Mouse (Mus musculus): ENCODE results near the gene Lbh. TPM values are rescaled to one million over a fixed set of nuclear protein-coding genes. Genes with fewer than 3 reads are reported as not detected.

Gene Lbh
- polyA plus RNA-seq, 1 experiment from 2014 or later: 2.7 TPM

DNA sequence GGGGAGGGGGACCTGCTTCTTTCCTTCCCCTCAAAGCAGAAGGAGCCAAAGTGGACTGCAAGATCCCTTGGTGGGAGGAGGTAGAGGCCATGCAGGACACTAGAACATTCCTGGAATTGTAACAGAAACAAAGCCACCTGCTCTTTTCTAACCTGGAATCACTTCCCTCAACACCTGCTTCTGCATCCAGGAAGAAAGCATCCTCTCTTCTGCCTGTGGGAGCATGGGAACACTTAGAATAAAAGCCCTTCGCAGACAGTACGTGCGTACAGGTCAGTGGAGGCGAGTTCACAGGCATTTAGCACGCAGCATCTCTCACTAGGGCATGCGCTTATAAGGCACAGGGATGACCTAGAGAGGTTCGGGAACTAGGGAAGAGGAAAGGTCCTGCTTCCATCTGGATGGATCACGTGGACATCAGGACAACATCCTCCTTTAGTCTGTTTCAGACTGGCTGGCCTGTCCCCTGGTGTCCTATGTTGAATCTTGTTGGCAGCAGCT, 27.7 kb upstream of the Lbh start:
- no peaks in the 10 kb centered on the region for H3K9me3 ChIP-seq (ENCODE audit: control insufficient read depth, low read length)
- DNase-seq (ENCODE audit: low spot score) (no peak), ATAC-seq (ENCODE audit: low FRiP score, low TSS enrichment) (0 out of 2 replicates have a peak, but pooled peaks have one; percentile 26)
- 73% methylated on average over 8 of the region's 8 CpGs for WGBS
- TF ChIP-seq EP300 (optimal IDR thresholded peaks at IDR 0.05) (no peak), CTCF (IDR thresholded peaks at IDR 0.05; ENCODE audit: low read depth) (no peak)
- no peaks in the 10 kb centered on the region for H3K27me3 ChIP-seq (ENCODE audit: control insufficient read depth, insufficient read depth, low read length)
- H3K4me1 ChIP-seq (replicated peaks; ENCODE audit: control insufficient read depth, insufficient read depth): no peaks in the 10 kb centered on the region
- H3K4me2 ChIP-seq (replicated peaks; ENCODE audit: low read depth): no peak overlapping the region
- no peaks in the 10 kb centered on the region for H3K36me3 ChIP-seq (ENCODE audit: control insufficient read depth, insufficient read depth, low read length)
- no peak overlapping the region for H3K27ac ChIP-seq (replicated peaks)
- H3K9ac ChIP-seq (ENCODE audit: low read length): no peak overlapping the region
- no peak overlapping the region for H3K4me3 ChIP-seq (ENCODE audit: low read depth, low read length)

DNA sequence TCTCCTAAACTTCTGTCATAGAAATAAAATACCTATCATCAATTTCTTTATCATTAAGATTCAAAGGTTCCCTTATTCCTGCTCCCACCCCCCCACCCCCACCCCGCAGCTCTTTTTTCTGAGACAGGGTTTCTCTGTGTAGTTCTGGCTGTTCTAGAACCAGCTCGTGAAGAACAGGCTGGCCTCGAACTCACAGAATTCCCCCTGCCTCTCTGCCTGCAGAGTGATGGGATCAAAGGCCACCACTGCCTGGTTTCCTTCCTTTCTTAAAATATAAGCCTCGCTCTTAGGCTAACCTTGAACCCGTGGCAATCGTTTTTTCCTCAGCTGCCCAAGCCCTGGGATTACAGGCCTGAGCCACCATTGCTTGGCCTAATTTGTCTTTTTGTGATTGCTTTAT, 26.5 kb upstream of the Lbh start:
- Histone ChIP-seq H3K4me3 (ENCODE audit: low read depth, low read length) (no peak overlapping the region), H3K4me2 (replicated peaks; ENCODE audit: low read depth) (no peak overlapping the region), H3K9me3 (ENCODE audit: control insufficient read depth, low read length) (no peaks in the 10 kb centered on the region), H3K36me3 (ENCODE audit: control insufficient read depth, insufficient read depth, low read length) (no peaks in the 10 kb centered on the region), H3K27ac (replicated peaks) (no peak overlapping the region), H3K4me1 (replicated peaks; ENCODE audit: control insufficient read depth, insufficient read depth) (no peaks in the 10 kb centered on the region), H3K27me3 (ENCODE audit: control insufficient read depth, insufficient read depth, low read length) (no peaks in the 10 kb centered on the region), H3K9ac (ENCODE audit: low read length) (no peak overlapping the region)
- no peak for ATAC-seq (ENCODE audit: low FRiP score, low TSS enrichment)
- no peak for DNase-seq (ENCODE audit: low spot score)
- WGBS: 91% methylated on average over 6 of the region's 6 CpGs
- TF ChIP-seq CTCF (IDR thresholded peaks at IDR 0.05; ENCODE audit: low read depth) (no peak), EP300 (optimal IDR thresholded peaks at IDR 0.05) (no peak)

DNA sequence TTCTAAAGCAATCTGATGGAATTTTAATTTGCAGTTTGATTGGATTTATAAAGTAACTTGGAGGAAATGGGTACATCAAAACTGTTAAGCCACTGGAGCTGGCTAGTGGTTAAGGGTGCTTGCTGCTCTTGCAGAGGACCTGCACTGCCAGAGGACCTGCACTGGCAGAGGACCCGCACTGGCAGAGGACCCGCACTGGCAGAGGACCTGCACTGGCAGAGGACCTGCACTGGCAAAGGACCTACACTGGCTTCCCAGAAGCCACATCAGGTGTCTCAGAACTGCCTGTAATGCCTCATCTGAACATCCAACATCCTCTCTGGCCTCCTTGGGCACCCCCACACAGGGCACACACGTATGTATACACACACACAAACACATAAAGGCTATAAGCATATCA, 22.6 kb upstream of the Lbh start:
- H3K4me1 ChIP-seq (replicated peaks; ENCODE audit: control insufficient read depth, insufficient read depth): no peaks in the 10 kb centered on the region
- no peaks in the 10 kb centered on the region for H3K27me3 ChIP-seq (ENCODE audit: control insufficient read depth, insufficient read depth, low read length)
- no peak overlapping the region for H3K9ac ChIP-seq (ENCODE audit: low read length)
- ATAC-seq (ENCODE audit: low FRiP score, low TSS enrichment): no peak
- no peaks in the 10 kb centered on the region for H3K36me3 ChIP-seq (ENCODE audit: control insufficient read depth, insufficient read depth, low read length)
- no peak for DNase-seq (ENCODE audit: low spot score)
- TF ChIP-seq EP300 (optimal IDR thresholded peaks at IDR 0.05) (no peak), CTCF (IDR thresholded peaks at IDR 0.05; ENCODE audit: low read depth) (no peak)
- no peak overlapping the region for H3K27ac ChIP-seq (replicated peaks)
- H3K4me3 ChIP-seq (ENCODE audit: low read depth, low read length): no peak overlapping the region
- no peaks in the 10 kb centered on the region for H3K9me3 ChIP-seq (ENCODE audit: control insufficient read depth, low read length)
- WGBS: 90% methylated on average over 3 of the region's 3 CpGs
- no peak overlapping the region for H3K4me2 ChIP-seq (replicated peaks; ENCODE audit: low read depth)

- ATAC-seq (ENCODE audit: low FRiP score, low TSS enrichment): no peak
- Histone ChIP-seq H3K27ac (replicated peaks) (no peak overlapping the region), H3K36me3 (ENCODE audit: control insufficient read depth, insufficient read depth, low read length) (no peaks in the 10 kb centered on the region), H3K9ac (ENCODE audit: low read length) (no peak overlapping the region), H3K4me2 (replicated peaks; ENCODE audit: low read depth) (no peak overlapping the region), H3K4me1 (replicated peaks; ENCODE audit: control insufficient read depth, insufficient read depth) (no peaks in the 10 kb centered on the region), H3K9me3 (ENCODE audit: control insufficient read depth, low read length) (no peaks in the 10 kb centered on the region), H3K27me3 (ENCODE audit: control insufficient read depth, insufficient read depth, low read length) (no peaks in the 10 kb centered on the region), H3K4me3 (ENCODE audit: low read depth, low read length) (no peak overlapping the region)
- TF ChIP-seq EP300 (optimal IDR thresholded peaks at IDR 0.05) (no peak), CTCF (IDR thresholded peaks at IDR 0.05; ENCODE audit: low read depth) (no peak)
- 60% methylated on average over 7 of the region's 7 CpGs for WGBS
- DNase-seq (ENCODE audit: low spot score): no peak
These were observed 21.0 kb upstream of the Lbh start for GRCm38 (mm10) chr17:72897076-72897475.

DNA sequence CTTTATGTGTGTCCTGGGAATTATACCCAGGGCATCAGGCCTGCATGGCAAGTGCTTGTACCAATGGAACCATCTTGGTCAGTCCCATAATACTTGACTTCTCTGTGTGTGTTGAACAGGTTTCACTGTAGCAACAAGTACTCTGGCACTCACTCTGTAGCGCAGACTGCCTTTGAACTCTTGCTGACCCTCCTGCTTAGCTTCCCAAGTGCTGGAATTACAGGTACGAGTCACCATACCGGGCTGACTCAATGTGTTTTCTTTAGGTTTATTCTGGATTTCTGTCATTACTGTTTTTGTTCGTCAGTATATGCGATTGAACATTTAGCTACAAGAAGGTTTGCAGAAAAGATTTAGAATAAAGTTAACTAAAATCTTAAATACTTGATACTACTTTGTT, 20.1 kb upstream of the Lbh start:
- Histone ChIP-seq H3K36me3 (ENCODE audit: control insufficient read depth, insufficient read depth, low read length) (no peaks in the 10 kb centered on the region), H3K9me3 (ENCODE audit: control insufficient read depth, low read length) (no peaks in the 10 kb centered on the region), H3K27ac (replicated peaks) (no peak overlapping the region), H3K4me2 (replicated peaks; ENCODE audit: low read depth) (no peak overlapping the region), H3K4me1 (replicated peaks; ENCODE audit: control insufficient read depth, insufficient read depth) (no peaks in the 10 kb centered on the region), H3K4me3 (ENCODE audit: low read depth, low read length) (no peak overlapping the region), H3K9ac (ENCODE audit: low read length) (no peak overlapping the region), H3K27me3 (ENCODE audit: control insufficient read depth, insufficient read depth, low read length) (no peaks in the 10 kb centered on the region)
- ATAC-seq (ENCODE audit: low FRiP score, low TSS enrichment): no peak
- DNase-seq (ENCODE audit: low spot score): no peak
- TF ChIP-seq CTCF (IDR thresholded peaks at IDR 0.05; ENCODE audit: low read depth): no peak
- TF ChIP-seq EP300 (optimal IDR thresholded peaks at IDR 0.05): no peak
- WGBS: 57% methylated on average over 5 of the region's 5 CpGs

GRCm38 (mm10) chr17:72898775-72899174, 19.3 kb upstream of the Lbh start:
- Histone ChIP-seq H3K27me3 (ENCODE audit: control insufficient read depth, insufficient read depth, low read length) (no peaks in the 10 kb centered on the region), H3K4me2 (replicated peaks; ENCODE audit: low read depth) (no peak overlapping the region), H3K4me3 (ENCODE audit: low read depth, low read length) (no peak overlapping the region), H3K36me3 (ENCODE audit: control insufficient read depth, insufficient read depth, low read length) (no peaks in the 10 kb centered on the region), H3K4me1 (replicated peaks; ENCODE audit: control insufficient read depth, insufficient read depth) (no peaks in the 10 kb centered on the region; the same call in 1 of the 2 replicates), H3K27ac (replicated peaks) (no peak overlapping the region), H3K9ac (ENCODE audit: low read length) (no peak overlapping the region), H3K9me3 (ENCODE audit: control insufficient read depth, low read length) (no peaks in the 10 kb centered on the region)
- peak; percentile 61 for DNase-seq (ENCODE audit: low spot score)
- TF ChIP-seq EP300 (optimal IDR thresholded peaks at IDR 0.05): no peak
- no peak for TF ChIP-seq CTCF (IDR thresholded peaks at IDR 0.05; ENCODE audit: low read depth)
- WGBS: 44% methylated on average over 3 of the region's 3 CpGs
- ATAC-seq (ENCODE audit: low FRiP score, low TSS enrichment): peak; percentile 97

All from stomach, postnatal 0 days (tissue).